Mouse (Mus musculus) small intestine, adult 2 months (tissue): ENCODE data around the gene 1700001L19Rik. TPM values are rescaled to one million over a fixed set of nuclear protein-coding genes. Genes with fewer than 3 reads are reported as not detected.

ENCODE experiments used
- H3K27ac ChIP-seq: fragments of 200-500 bp; 2 replicates; pipeline ENCODE4 v1.5.1; 2012; ENCODE audit warnings: low read depth, low read length, control low read depth, inconsistent platforms; ENCODE audit not compliant: insufficient read depth
- H3K27me3 ChIP-seq: fragments of 200-500 bp; 2 replicates; pipeline ENCODE4 v1.6.1; 2012; ENCODE audit warnings: mild to moderate bottlenecking, moderate library complexity, low read length, inconsistent platforms; ENCODE audit not compliant: control insufficient read depth, insufficient read depth
- H3K36me3 ChIP-seq: fragments of 200-500 bp; 2 replicates; pipeline ENCODE4 v1.6.1; 2012; ENCODE audit warnings: mild to moderate bottlenecking, low read length, control low read depth, inconsistent platforms; ENCODE audit not compliant: control insufficient read depth, insufficient read depth
- H3K4me1 ChIP-seq: fragments of 200-500 bp; 2 replicates; pipeline ENCODE4 v1.6.1; 2012; ENCODE audit warnings: low read length, inconsistent platforms, mixed read lengths; ENCODE audit not compliant: control insufficient read depth, insufficient read depth, insufficient read length
- H3K4me3 ChIP-seq: fragments of 200-500 bp; 2 replicates; pipeline ENCODE4 v1.5.1; 2012; ENCODE audit warnings: low read depth, mild to moderate bottlenecking, control low read depth, inconsistent platforms, low read length, moderate library complexity
- CTCF ChIP-seq: fragments of 200-500 bp; IDR thresholded peaks from 2 replicates; pipeline ENCODE4 v1.5.1; 2012; ENCODE audit warnings: low read depth, mild to moderate bottlenecking, control low read depth, inconsistent platforms, low read length, moderate library complexity, mixed read lengths; ENCODE audit not compliant: insufficient replicate concordance, insufficient read length; ENCODE audit errors: extremely low read depth
- POLR2A ChIP-seq: fragments of 200-500 bp; IDR thresholded peaks from 2 replicates; pipeline ENCODE4 v1.6.1; 2012; ENCODE audit warnings: low read depth, mild to moderate bottlenecking, control low read depth, inconsistent platforms, low read length, moderate library complexity
- WGBS: fragments of 180-500 bp; shearing (Covaris S2); methylation state at CpG from one replicate; pipeline ENCODE4 v1.1.7; 2018; 5-methylcytosine and 5-hydroxymethylcytosine counted together
- polyA plus RNA-seq: library from polyadenylated mRNA; depleted of rRNA; stranded (reverse); fragments of >200 nt; gene quantifications from 2 replicates; pipeline ENCODE4 v1.2.3, GENCODE M21; 2012

Gene 1700001L19Rik
- polyA plus RNA-seq, 1 experiment: not detected

GRCm38 (mm10) chr13:68574398-68574797, 22.8 kb upstream of the 1700001L19Rik start:
- peaks cover 16% of the 10 kb centered on the region for H3K36me3 ChIP-seq
- WGBS: 73% methylated on average over 4 of the region's 4 CpGs

GRCm38 (mm10) chr13:68577945-68578344, 19.3 kb upstream of the 1700001L19Rik start:
- no peaks in the 10 kb centered on the region for H3K4me1 ChIP-seq
- H3K27me3 ChIP-seq: no peaks in the 10 kb centered on the region
- H3K4me3 ChIP-seq: no peak overlapping the region
- no peak overlapping the region for H3K27ac ChIP-seq
- WGBS: 83% methylated on average over 7 of the region's 7 CpGs
- 0 out of 2 replicates have a peak, but pooled peaks cover 4% of the 10 kb centered on the region for H3K36me3 ChIP-seq
- TF ChIP-seq POLR2A: no peak
- TF ChIP-seq CTCF: no peak

More at GRCm38 (mm10) chr13:68574398-68574797, 22.8 kb upstream of the 1700001L19Rik start:
- no peaks in the 10 kb centered on the region; the same call in 1 of the 2 replicates for H3K4me1 ChIP-seq
- no peak overlapping the region for H3K27ac ChIP-seq
- H3K27me3 ChIP-seq: no peaks in the 10 kb centered on the region
- TF ChIP-seq POLR2A (no peak), CTCF (no peak)
- H3K4me3 ChIP-seq: no peak overlapping the region

- 15% methylated on average over 14 of the region's 14 CpGs for WGBS
- H3K4me3 ChIP-seq: peak overlapping the region; percentile 71
- H3K27ac ChIP-seq: 0 out of 2 replicates have a peak overlapping the region, but pooled peaks have one; percentile 26
- H3K36me3 ChIP-seq: peaks cover 19% of the 10 kb centered on the region
- TF ChIP-seq CTCF (no peak), POLR2A (no peak)
- no peaks in the 10 kb centered on the region for H3K4me1 ChIP-seq
- H3K27me3 ChIP-seq: no peaks in the 10 kb centered on the region
Measured at GRCm38 (mm10) chr13:68581086-68581740, 16.0 kb upstream of the 1700001L19Rik start.

- Histone ChIP-seq H3K36me3 (peaks cover 21% of the 10 kb centered on the region), H3K4me3 (peak within 1 kb of the TSS; percentile 71), H3K27me3 (no peaks in the 10 kb centered on the region), H3K27ac (peak within 1 kb of the TSS; percentile 26; the same call in 1 of the 2 replicates), H3K4me1 (no peaks in the 10 kb centered on the region)
- peak; percentile 45; the same call in 1 of the 2 replicates for TF ChIP-seq POLR2A
- no peak for TF ChIP-seq CTCF
- whole genome bisulfite sequencing: under 1% methylated on average over 81 of the region's 81 CpGs
Measured at GRCm38 (mm10) chr13:68581747-68582516, 15.3 kb upstream of the 1700001L19Rik start, which contains the start of the genes Mtrr and Fastkd3. Gene Mtrr (minus strand): TSS chr13:68582149. Gene Fastkd3 (plus strand): TSS chr13:68582234.

GRCm38 (mm10) chr13:68582517-68582780, 14.8 kb upstream of the 1700001L19Rik start:
- H3K27me3 ChIP-seq: no peaks in the 10 kb centered on the region
- H3K27ac ChIP-seq: peak overlapping the region; percentile 2; the same call in 1 of the 2 replicates
- peak overlapping the region; percentile 71 for H3K4me3 ChIP-seq
- under 1% methylated on average over 11 of the region's 11 CpGs for WGBS
- H3K36me3 ChIP-seq: peaks cover 25% of the 10 kb centered on the region
- TF ChIP-seq POLR2A (no peak), CTCF (no peak)
- H3K4me1 ChIP-seq: no peaks in the 10 kb centered on the region

- WGBS: 87% methylated on average over 11 of the region's 11 CpGs
Measured at GRCm38 (mm10) chr13:68583961-68584360, 13.3 kb upstream of the 1700001L19Rik start.

GRCm38 (mm10) chr13:68585441-68585840, 11.8 kb upstream of the 1700001L19Rik start:
- peaks cover 44% of the 10 kb centered on the region for H3K36me3 ChIP-seq
- H3K4me1 ChIP-seq: no peaks in the 10 kb centered on the region
- 83% methylated on average over 7 of the region's 7 CpGs for WGBS
- H3K27ac ChIP-seq: no peak overlapping the region
- TF ChIP-seq POLR2A (no peak), CTCF (no peak)
- H3K4me3 ChIP-seq: no peak overlapping the region
- H3K27me3 ChIP-seq: no peaks in the 10 kb centered on the region

More at GRCm38 (mm10) chr13:68583961-68584360, 13.3 kb upstream of the 1700001L19Rik start:
- Histone ChIP-seq H3K27me3 (no peaks in the 10 kb centered on the region), H3K27ac (no peak overlapping the region), H3K36me3 (peaks cover 37% of the 10 kb centered on the region), H3K4me1 (no peaks in the 10 kb centered on the region), H3K4me3 (no peak overlapping the region)
- TF ChIP-seq POLR2A (no peak), CTCF (no peak)
